Mouse (Mus musculus): ENCODE data around the gene Srp68.

GRCm38 (mm10) chr11:116265850-116266249, 8.2 kb downstream of the Srp68 start:
- TF ChIP-seq POLR2A (IDR thresholded peaks at IDR 0.05; ENCODE audit: control insufficient read depth, low read depth, low read length) (no peak), CTCF (IDR thresholded peaks at IDR 0.05; ENCODE audit: control insufficient read depth, insufficient read depth, insufficient replicate concordance, low read depth, low read length) (no peak)

Data from testis, adult 2 months (tissue).